Mouse (Mus musculus) liver, postnatal 0 days (tissue): ENCODE measurements around the gene Sh2b3.

Experiments used
- CTCF ChIP-seq: sonication (generic); IDR thresholded peaks from 2 replicates; pipeline ENCODE4 v1.5.1; 2016; ENCODE audit warnings: antibody characterized with exemption, low read depth
- EP300 ChIP-seq: IDR thresholded peaks from 2 replicates; pipeline ENCODE4 v1.6.1; 2016; ENCODE audit warnings: antibody characterized with exemption, low read depth, mild to moderate bottlenecking

GRCm38 (mm10) chr5:121832376-121833155, 4.9 kb downstream of the Sh2b3 start:
- TF ChIP-seq EP300 (no peak), CTCF (no peak)
